Mouse (Mus musculus) erythroblast, embryonic 14.5 days (primary cell): Measurements from ENCODE around the gene Mamld1.

ENCODE experiments used
- GATA1 ChIP-seq: IDR thresholded peaks from 2 replicates; pipeline ENCODE4 v1.6.1; 2012; ENCODE audit warnings: low read length, inconsistent platforms, mixed read lengths
- TAL1 ChIP-seq: IDR thresholded peaks from 3 replicates; pipeline ENCODE4 v1.6.1; 2012; ENCODE audit warnings: low read length, inconsistent platforms, mixed read lengths

DNA sequence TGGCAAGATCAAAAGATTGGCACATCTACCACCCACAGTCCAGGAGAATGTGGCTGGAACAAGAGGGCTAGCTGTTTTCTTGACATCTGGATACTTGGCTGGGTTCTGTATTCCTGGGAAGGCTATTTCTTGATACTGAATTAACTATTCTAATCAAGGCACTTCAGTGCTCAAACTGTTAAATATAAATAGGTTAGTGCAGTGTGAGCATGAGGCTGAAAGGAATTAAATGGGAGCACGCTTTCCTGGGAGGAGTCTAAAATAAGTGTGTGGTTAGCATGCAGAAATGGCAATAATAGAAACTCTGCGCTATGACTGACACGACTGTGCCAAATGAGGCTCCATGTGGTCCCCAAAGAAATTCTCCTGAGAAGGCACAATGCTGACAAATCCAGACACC lies 131.5 kb downstream of the Mamld1 start:
- TF ChIP-seq TAL1 (no peak), GATA1 (no peak)
